Mouse (Mus musculus) ES-E14 (cell line): Measurements from ENCODE around the gene Arpc2.

Source experiments
- CHD2 ChIP-seq: IDR thresholded peaks from 2 replicates; pipeline ENCODE4 v1.6.1; 2014; ENCODE audit warnings: mild to moderate bottlenecking, low read depth, low read length, inconsistent platforms
- MAFK ChIP-seq: IDR thresholded peaks from 2 replicates; pipeline ENCODE4 v1.6.1; 2014; ENCODE audit warnings: mild to moderate bottlenecking, low read depth, low read length, inconsistent platforms; ENCODE audit not compliant: insufficient read depth
- ZC3H11A ChIP-seq: IDR thresholded peaks from 2 replicates; pipeline ENCODE4 v1.6.1; 2012; ENCODE audit warnings: low read depth, mild to moderate bottlenecking, inconsistent platforms, low read length, borderline replicate concordance

DNA sequence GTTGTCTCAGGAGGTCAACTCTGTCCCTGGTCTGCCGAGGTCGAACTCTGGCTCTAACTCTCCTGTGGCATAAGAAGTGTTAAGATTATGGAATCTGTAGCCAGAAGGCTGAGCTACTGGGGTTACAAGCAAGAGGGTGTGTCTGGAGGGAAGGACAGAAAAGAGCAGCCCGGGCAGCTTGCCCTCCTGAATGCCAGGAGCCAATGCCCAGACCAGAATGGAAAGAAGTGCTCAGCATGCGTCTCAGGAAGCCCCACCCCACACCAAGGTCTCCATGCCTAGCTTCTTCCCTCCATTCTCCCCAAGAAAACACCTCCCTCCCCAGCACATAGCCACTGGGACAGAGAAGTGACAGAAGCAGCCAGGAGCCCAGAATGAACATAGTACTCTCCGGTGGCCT is 63.1 kb downstream of the Arpc2 start:
- TF ChIP-seq ZC3H11A (no peak), CHD2 (no peak), MAFK (no peak)
